Mouse (Mus musculus) thymus, postnatal 25 days (tissue): ENCODE data around the gene Hinfp.
"Not testable (repeated sequence)": the region's sequence is repeated elsewhere in the genome, so short reads cannot be mapped to it uniquely, and the experiment has no call there.

ENCODE experiments used
- DNase-seq: peaks from one replicate; pipeline ENCODE4 v3.0.0; 2022

The Hinfp gene

DNA sequence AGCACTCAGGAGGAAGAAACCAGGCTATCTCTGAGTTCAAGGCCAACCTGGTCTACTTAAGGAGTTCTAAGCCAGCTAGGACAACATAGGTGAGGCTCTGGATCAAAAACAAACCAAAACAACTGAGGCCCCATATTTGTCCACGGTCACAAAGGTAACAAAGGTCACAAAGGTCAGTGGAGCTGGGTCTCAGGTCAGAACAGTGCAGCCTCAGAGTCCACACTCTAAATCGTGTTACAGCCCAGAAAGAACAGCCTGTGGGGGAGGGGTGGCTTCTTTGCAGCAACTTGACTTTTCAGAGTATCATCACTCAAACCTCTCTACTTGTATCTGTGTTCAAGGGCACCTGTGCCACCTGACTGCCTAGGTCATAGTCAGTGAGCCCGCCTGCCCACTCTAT is 4.3 kb upstream of the Hinfp start:
- no peak for DNase-seq

DNA sequence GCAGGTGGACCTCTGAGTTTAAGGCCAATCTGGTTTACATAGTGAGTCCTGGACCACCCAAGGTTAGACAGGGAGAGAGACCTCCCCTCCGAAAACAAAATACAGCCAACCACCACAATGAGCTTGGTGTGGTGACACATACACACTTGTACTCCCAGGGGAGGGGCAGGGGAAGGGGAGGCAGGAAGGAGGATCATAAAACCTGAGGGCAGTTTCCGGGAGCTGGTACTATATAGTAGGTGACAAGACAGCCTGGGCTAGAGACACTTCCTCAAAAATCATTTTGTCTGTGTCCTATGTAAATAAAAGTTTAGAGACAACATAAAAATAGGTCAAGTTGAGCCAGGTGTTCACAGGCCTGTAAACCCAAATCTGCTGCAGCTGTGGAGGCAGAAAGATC is 1.8 kb upstream of the Hinfp start:
- peak; percentile 47 for DNase-seq

DNA sequence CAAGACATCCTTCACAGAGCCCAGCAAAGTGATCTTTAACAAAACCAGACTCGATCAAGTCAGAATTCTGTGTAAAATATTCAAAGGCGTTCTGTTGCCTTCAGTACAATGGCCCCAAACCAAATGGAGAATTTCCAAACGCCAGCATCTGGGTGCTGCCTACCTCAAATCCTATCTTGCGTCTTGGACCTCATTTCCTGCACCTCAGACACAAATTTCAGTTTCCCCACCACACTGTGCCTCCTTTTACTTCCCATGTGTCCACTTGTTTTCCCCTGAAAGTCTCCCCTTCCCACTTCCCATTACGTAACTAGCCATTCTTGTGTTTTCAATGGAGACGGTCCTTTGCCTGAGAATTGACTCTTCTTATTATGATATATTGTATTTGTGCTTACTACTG is 1.1 kb upstream of the Hinfp start:
- DNase-seq: no peak

DNA sequence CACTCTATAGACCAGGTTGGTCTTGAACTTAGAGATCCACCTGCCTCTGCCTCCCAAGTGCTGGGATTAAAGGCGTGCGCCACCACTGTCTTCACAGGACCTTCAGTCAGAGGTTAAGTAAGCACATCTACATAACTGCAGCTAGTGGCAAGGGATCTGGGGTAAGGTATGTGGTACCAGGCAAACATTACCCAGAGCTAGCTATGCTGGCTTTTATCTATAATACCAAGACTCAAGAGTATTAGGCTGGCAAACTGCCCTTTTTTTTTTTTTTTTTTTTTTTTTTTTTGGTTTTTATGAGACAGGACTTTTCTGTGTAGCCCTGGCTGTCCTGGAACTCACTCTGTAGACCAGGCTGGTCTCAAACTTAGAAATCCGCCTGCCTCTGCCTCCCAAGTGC is 5.5 kb downstream of the Hinfp start:
- not testable (repeated sequence) for DNase-seq

DNA sequence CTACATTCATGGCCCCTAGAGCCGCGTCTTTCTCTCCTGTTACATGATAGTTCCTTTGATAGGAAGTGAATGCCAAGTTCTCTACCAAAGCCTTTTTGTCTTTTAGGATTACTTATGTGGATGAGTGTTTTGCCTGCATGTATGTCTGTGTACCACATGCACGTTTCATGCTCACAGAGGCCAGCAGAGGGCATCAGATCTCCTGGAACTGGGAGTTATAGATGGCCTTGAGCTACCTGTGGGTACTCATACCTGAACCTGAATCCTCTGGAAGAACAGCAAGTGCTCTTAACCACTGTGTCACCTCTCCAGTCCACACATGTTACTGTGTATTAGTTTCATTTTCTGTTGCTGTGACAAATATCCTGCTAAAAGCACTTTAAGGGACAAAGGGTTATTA is 13.0 kb downstream of the Hinfp start:
- peak; percentile 72 for DNase-seq

DNA sequence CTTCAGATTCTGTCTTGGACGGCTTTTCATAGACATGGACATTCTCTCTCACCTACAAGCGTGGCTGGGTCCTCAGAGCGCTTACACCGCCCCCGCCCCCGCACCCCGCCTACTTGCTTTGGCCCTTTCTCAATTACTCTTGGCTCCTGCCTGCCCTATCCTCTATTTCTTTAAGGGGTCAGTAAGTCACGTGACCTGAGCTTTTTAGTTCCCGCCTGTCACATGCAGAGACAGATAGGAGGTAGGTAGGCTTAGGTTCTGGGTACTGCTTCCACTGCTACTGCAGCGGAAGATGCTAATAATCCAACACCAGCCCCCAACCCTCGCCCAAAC is 16.5 kb downstream of the Hinfp start:
- DNase-seq: no peak

DNA sequence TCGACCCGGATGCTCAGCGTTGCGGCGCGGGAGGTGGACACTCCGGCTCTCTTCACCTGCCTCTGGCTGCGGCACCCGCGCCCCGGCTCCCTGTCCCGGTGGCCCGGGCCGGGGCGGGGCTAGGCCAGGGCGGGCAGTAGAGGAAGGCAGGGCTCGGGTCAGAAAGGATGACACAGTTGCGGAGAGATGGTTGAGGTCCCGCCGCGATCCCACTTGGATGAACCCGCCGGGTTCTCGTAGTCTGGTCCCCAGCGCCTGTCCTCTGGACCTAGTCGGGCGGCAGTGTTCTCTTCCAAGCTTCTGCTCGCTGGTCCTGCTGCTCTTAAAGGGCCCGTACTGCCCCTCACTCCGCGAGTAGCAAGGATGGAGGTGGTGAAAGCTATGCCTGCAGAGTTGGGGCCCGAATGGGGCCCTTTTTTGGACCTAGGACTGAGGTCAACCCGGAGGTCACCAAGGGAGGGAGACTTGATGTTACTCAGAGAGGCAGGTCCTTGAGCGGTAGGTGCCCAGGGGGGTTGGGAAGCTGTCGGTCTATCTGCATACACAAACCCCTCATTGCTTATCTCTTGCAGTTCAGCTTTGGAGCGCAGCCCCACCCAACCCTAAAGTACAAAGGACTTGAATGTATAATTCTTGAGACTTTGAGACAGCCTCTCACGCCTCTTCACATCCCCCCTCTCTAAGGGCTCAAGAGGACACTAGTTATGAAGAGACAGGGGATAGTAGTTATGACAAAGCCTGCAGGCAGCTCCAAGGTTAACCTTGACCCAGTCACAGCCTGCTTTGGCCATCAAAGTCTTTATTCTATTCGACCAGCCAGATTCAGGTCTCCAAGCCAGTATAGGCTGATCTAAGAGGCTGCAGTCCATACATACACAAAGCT is 17.2 kb downstream of the Hinfp start, which contains the start of gene Abcg4:
TSS of gene Abcg4 (minus strand) at position 540 of the 883 bp plus-strand sequence.
- DNase-seq: no peak

DNA sequence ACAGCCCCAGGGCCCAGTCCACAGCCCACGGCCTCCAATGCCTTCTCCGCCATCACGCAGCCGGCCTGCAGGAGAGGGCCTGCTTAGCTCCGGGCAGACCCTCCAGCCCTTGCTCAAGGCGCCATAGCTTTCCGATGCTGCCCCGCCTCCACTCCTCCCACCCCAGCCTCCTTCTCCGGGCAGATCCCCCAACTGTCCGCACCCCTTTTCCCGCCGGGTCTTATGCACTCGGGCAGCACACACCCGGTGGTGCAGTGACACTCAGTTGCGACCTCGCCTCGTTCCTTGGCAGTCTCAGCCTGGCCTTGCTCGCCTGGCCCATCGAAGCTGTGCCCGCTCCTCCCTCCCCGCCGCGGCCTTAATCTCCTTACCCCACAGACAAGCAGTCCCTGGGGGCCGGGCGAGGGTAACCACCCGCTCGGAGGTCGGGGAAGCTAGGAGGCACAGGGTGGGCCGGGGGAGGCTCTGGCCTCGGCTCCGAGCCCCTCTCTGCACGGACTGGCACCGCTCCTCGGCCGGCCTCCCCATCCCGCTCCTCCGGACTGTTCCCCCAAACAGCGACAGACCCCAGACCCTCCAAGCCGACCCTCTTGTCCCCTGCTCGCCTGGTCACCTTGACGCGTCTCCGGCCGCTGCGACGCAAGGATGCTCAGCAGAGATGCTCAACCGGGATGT is 17.9 kb downstream of the Hinfp start:
- DNase-seq: no peak

DNA sequence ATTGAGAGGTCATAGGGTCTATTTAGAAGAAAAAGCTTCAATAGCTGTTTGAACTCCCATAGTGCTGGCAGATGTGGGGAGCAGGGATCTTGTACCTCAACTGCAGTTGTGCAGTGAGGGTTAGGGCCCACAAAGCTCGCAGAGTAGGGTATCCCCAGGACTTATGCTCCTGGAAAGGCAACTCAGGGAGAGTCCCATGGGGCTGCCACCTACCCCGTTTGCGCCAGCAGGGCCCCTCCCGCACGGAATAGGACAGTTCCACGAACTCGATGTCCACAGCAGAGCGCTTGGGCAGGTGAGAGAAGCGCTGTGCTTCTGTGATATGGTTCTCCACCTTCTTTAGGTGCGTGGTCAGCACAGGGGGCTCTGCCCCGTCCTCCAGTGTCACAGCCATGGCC is 18.5 kb downstream of the Hinfp start:
- DNase-seq: no peak

DNA sequence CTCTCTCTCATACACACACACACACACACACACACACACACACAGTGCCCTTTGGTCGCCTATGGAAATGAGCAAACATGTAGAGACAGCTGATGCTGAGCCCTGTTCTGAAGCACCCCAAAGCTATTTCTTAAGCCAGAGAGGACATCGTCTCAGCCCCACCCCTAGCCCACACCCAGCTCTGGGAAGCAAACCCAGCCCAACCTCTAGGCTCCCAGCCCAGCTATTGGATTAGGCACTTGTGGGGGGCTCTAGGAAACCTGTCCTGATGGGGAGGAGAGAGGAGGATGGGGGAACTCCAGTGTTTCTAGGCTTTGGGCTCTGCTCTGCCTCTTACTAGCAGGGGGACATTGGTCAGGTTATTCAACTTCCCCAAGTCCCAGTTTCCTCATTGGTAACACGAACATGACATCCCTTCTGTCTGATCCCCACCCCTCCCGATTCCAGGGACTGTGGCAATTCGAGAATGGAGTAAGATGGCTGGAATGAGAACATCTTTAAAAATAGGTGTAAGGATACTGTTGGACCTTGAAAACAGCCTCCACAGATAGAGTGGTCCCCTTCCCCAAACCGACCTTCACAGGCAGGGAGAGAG is 19.1 kb downstream of the Hinfp start:
- DNase-seq: no peak

DNA sequence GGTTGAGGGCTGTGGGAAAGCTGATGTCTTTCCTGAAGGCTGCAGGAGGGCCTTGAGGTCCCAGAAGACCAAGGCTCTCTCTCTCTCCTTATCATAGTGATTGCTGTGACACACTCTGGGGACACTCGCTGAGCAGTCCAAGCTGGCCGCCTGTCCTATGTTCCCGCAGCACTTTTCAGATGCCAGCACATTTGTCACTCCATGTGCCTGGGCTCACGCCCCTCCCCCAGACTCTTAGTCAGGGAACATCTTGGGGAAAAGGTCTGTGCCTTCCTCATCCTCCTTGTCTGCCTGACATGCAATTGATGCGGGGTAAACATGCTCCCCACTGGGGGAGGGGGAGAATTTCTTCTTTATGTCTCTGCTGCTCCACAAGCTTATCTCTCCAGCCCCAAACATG is 22.3 kb downstream of the Hinfp start:
- DNase-seq: no peak

DNA sequence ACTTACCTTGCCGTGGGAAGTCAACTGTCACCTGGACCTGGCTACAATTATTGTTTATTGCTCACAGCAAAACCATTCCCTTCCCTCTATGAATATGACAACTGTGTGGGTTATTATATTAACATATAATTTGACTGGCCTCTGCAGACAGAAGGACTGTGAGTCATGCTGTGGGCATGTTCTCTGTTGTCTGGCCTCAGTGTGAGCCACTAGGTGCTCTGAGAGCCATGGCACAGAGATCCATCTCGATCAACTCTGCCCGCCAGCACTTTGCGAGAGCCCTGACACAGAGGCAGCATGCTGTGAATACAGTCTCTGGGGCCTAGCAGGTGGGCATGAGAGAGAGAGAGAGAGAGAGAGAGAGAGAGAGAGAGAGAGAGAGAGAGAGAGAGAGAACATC is 35.5 kb downstream of the Hinfp start:
- DNase-seq: no peak

DNA sequence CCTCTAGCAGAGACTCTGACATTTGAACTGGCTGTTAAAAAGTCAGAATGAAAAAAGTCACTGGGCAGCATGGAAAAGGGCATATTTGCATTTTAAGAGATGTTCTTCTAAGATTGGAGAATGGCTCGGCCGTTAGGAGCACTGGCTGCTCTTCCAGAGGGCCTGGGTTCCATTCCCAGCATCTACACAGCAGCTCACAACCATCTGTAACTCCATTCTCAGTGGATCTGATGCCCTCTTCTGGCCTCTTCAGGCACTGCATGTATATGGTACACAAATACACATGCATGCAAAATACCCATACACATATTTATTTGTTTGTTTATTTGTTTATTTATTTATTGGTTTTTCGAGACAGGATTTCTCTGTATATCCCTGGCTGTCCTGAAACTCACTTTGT is 36.4 kb downstream of the Hinfp start:
- DNase-seq: peak; percentile 64

DNA sequence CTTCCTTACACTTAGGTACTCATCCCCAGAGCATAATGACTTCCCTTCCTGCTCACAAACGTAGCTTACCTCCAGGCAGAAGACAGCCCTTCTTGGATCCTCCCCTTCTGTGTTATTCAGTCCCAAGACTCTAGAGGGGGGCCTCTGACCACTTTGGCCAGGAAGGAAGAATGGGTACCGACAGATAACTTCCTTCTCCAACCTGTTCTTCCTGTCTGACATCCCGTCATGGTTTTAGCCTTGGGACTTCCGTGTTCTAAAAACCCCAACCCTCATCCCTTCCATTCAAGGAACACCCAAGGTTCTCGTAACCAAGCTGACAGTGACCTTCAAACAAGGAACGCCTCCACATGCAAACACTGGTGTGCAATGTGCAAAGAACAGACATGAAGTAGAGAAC is 37.0 kb downstream of the Hinfp start, which contains the start of gene Nlrx1:
TSS of gene Nlrx1 (minus strand) at position 168 of the 400 bp plus-strand sequence.
- no peak for DNase-seq

DNA sequence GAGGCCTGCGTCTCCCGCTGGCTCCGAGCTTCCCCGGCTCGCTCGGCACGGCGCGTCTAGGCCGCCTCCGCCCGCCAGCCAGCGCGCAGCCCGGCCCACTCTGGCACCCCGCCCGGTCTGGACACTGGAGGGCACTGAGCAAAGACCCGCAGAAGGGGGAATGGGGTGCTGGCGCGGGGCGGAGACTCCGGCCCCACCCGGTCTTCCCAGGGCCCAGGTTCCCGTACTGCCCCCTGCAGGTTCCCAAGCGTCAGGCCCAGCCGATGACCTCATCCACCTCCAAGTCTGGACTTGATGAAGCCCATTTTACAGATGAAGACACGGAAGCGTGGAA is 37.5 kb downstream of the Hinfp start:
- DNase-seq: peak; percentile 88

DNA sequence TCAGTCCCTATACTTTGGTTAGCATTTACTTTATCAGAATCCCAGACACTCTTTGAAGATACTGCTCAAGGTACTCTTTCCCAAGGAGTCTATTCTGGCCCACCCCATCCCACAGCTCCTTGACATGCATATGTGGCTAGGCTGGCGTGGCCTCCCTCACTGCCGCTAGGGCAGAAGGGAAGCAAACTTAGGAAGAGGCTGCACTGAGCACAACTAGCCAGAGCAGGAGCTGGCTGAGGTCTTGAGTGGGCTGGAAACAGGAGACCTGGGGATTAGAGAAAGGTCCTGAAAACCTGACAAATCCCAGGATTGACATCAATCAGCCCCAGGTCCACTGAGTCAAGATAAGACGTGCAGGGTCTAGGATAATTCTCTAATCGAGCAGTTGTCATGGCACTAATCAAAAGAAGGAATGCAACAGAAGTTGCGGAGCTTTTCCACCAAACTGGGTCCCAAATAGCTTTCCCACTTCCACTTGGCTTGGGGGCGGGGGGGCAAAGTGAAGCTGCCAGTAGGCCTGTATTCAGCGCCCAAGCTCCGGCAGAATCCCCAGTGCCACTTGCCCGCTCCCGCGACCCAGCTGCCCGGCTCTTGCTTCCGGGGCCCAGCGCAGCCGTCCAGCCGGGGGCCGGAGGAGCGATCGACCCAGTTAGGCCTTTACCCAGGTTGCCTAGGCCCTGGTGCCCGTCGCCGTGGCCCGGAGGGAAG is 38.0 kb downstream of the Hinfp start:
- DNase-seq: no peak

DNA sequence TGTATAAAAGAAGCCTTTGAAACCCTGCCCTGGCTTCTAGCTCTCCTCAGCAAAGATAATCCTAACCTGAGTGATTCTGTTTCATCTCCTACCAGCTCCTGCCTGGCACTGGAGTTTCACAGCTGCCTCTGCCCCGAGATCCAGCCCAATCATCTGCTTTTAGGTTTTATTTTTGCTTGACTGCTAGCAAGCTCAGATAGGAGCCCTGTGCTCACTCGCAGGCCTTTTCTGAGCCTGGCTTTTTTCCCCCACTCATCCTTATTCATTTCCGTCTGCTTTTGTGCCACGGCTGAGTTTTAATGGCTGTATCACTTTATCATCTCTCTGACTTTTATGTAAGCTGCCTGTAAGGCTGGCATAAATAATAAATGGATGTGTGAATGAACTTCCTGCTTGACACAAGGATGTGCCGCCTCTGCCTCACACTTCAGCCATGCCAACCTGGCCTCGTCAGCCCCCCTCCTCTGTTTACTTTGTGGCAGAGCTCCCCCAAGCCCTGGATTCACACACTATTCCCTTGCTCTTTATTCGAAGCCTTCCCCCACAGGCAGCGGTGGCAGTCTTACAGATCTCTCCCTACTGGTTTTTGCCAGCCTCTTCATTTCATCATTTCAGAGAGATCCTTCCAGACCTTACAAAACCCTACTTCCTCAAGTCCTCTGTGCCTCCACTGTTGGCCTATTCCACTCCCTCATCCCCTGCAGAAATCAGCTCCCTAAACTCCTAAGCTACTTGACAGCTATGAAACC is 38.8 kb downstream of the Hinfp start:
- no peak for DNase-seq

DNA sequence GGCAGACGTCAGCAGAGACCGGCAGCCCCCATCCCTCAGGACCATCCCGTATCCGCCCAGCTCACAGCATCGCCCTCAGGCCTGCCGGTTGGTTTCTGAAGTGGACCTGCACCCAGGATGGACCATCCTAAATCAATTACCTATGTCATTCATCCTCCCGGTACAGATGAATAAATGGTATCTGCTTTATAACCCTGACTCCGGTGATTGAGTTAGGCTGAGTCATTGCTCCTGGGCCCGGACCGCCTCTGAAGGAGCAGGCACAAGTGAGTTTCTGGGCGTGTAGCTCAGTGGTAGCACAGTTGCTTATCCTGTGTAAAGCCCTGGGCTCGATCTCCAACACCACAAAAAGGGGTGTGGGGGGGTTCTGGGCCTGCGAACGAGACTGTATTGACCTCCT is 44.1 kb downstream of the Hinfp start:
- DNase-seq: no peak

DNA sequence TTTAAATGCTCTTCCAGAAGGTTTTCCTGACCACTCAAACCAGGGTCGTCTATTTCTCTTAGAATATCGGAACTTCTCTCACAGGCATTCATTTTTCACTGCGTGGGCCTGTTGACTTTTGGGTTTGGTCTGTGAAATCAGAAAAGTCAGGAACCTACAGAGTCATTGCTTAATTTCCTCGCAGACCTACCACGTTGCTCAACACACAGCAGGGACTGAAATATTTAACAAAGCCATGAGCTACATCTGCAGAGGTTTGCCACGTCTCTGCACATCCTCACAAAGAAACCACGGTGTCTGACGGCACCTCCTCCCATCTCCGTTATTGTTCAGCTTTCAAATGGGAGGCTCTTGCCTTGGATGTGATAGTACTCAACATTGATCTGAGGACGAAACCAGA is 46.5 kb downstream of the Hinfp start:
- no peak for DNase-seq

DNA sequence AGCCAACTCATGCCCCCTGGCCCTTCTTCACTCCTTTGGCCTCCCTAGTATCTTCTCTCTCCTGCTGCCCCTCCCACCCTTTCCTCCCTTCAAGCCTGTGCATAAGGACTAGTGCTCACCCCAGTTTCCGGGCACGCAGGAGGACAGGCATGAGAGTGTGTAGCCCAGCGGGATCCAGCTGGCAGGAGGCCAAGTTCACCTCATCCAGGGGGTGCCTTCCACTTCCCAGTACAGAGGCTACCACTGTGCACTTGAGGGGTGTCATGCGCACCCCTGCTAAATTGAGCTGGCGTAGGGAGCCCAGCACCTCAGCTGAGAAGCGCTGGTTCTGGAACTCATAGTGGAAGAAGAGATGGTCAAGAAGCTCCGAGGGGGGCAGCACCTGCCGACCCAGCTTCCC is 49.3 kb downstream of the Hinfp start:
- no peak for DNase-seq

DNA sequence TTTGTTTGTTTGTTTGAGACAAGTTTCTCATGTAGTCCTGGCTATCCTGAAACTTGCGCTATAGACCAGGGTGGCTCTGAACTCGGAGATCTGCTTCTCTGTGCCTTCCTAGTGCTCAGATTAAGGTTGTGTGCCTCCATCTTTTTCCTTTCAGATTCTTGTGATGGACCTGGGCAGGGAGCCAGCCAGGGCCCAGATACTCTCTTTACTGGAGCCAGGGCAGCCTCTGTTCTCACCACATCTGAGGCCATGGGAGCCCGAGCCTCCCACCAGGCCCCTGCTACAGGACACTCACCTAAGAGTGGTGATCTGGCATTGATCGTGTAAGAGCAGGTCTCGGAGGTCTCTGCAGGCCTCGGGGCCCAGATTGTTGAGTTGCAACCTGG is 50.3 kb downstream of the Hinfp start:
- DNase-seq: no peak

DNA sequence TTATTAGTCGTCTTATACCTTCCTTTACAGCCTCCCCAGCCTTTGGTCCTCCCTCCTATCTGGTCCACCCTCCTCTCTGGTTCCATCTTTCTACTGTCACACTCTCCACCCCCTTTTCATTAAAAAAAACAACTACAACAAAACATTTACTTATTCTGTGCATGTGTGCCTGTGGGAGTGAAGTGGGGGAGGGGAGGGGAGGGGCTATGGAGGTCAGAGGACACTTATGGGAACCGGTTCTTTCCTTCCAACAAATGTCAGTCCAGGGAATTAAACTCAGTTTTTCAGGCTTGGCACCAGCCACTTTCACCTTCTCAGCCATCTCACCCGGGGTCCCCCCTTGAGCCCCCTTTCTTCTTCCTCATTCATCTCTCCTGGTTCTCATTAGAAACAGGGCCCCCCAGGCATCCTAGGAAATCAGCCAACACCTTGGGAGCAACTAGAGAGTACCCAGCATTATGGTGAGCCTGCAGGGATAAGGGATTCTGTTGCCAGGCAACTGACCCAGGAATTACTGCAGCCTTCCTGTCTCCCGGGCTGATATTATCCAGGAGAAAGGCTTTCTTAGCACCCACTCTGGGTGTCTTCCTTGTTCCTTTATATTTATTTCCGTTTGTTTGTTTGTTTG is 50.8 kb downstream of the Hinfp start:
- DNase-seq: no peak
